Mouse (Mus musculus) T-cell, adult 2 months (primary cell): ENCODE measurements around the gene Cplx1.

ENCODE experiments used
- DNase-seq: peaks from one replicate; pipeline ENCODE4 v3.0.0; 2022; ENCODE audit warnings: low spot score

Gene Cplx1

DNA sequence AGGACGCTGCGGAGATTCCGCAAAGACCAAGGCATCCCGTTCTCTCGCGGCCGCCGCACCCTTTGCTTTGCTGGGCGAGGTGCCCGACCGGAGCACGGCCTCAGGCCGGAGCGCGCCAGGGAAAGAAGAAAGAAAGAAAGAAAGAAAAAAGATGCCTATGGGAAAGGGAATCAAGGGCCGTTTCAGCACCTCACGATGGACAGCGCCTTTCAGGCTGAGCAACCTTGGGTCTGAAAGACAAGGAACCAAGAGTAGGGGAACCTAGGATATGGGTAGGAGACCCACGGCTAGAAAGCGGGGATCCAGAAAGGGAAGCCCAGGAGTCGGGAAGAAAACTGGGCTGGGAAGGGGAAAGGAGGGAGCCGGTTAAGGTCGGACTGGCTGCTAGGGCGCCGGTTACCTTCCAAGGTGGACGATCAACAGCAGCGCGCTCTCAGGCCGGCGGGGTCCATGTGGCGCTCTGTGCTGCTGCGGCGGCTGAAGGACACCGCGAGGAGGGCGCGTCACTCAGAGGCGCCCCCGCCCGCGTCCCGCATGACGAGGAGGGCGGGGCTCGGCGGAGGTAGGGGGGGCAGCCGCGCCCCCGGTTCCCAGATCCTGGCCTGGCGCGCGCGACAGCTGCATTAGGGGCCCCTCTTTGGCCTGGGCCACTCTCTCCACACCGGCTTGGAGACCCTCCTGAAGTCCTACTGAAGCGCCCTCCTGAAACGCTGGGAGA, at the start of gene Cplx1:
Gene Cplx1, minus strand, starts transcription at position 536 of the 718 bp plus-strand sequence.
- DNase-seq, result no peak

DNA sequence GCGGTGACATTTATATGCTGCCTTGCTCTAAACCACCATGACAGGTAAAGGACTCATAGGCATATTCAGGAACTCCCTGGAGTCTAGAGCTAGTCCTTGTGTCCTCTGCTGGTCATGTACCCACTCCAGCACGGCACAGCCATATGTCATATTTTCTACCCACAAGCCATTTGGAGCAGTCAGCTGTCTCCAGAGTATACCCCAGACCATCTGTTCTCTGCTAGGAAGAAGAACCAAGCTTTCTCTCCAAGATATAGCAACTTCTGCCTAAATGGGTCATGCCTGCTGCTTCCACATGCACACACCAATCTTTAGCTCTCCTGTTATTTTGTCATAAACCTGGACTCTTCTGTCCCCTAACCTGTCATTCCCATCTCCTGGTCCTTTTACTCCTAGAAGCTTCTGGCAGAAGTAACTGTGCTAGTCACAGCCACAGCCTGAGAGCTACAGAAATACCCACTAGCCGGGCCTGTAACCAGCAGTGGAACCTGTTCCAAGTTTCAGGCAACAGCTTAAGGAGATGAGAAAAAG, 31.6 kb upstream of the Cplx1 start:
- no peak for DNase-seq

DNA sequence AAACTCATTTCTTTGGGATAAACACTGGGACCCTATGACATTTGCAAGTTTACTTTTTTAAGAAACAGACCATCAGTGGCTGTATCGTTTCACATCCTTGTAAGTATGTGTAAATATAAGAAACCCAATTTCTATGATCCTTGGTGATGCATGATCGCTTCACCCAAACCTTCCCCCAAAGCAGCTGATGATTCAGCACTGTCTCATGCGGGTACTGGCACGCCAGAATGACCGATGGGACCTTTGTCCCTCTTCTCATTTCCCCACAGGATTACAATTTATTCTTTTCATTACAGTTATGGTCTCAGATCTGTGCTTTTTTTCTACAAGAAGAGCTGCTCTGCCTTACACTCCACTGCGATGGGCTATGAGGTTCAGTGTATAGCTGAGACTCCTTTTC, 23.2 kb upstream of the Cplx1 start:
- DNase-seq, result no peak

DNA sequence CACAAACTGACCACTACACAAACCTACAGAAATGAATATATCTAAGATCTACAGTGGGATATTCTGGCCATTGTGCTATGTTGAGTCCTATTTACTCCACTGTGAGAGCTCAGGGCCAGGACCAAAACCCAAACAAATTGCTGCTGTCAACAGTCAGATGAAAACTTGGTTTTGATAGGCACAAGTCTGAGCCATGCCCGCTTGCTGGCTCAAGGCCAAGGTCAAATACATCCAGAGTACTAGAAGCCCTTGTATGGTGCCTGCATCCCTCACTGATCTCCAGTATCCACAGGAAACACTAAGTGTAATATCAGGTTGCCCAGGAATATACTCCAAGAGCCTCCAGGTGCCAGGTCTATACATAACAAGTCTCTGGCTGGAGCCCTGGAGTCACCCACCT, 21.2 kb upstream of the Cplx1 start:
- DNase-seq, result no peak

DNA sequence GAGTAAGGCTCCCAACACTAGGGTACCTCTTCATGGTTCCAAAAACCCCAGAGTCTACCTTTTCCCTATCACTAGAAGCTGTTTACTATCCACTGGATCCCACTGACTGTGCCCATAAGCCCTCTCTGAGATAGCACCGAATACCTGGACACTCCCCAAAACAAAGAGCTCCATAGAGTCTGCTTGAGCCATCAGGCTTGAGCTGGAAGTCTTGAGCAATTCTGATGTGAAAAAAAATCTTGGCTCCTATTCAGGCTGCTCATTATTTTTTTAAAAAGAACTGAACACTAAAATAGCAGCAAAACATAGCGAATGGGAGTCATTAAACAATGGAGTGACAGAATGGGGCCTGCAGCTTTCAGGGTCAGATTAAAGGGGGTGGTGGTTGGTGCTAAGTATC, 17.3 kb upstream of the Cplx1 start:
- DNase-seq, result no peak

DNA sequence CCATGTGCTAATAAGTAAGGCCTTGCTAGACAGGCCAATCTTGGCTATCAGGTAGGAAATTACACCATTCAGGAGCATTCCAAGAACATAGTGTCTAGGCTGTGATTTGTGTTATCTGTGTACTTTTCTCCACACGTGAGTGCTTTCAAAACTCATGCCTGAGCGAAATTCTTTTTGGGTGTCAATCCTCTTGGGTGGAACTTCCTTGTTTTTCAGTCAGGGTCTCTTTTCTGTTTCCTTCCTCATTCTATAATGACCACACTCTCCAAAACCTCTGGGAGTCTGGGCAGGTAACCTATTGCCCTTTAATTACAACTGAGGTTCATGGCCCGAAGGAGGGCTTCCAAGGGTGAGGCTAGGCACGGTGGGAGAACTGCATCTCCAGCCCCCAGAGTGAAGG, 16.7 kb upstream of the Cplx1 start:
- DNase-seq, result no peak

DNA sequence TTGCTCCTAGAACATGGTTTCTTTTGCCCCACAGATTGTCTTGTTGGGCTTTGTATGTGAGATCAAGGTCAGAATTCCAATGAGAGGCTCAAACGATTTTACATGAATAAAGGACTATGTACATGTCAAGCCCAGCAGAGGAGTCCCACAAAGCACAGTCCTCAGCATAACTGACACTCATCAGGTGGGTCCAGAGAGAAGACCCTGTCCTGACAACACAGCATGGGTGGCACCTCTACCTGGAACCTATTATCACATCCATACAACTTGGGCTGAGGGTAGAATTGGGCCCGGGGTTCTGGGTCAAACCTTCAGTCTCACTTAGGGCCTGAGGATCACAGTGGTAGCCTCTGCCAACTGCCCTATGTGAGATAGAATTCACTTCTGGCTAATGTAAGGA, 15.6 kb upstream of the Cplx1 start:
- DNase-seq, result no peak

DNA sequence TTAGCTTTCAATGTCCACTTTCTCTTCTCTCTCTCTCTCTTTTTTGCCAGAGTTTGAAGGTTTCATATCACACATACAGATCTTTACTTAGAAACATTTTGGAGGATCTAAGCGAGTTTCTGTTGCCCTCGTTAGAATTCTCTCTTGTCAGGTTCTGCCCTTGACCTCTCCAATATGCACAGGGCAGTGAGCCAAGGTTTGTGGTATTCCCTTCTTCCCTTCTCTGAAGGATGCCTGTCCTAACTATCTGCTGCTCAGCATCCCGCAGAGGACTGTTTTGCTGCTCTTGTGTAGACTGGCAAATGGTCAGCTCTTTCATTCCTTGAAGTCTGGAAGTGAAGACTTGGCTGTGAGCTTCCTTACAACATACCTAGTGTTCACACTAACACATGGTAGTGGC, 14.5 kb upstream of the Cplx1 start:
- no peak for DNase-seq

DNA sequence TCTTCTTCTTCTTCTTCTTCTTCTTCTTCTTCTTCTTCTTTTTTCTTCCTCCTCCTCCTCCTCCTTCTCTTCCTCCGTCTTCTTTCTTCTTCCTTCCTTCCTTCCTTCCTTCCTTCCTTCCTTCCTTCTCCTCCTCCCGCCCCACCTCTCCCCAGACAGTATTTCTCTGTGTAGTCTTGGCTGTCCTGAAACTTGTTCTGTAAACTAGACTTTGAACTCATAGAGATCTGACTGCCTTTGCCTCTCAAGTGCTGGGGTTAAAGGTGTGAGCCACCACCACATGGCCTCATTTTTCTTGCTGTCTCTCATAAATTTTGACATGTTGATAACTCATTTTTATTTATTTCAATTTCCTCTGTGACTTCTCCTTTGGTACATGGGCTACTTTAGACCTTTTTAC, 12.7 kb upstream of the Cplx1 start:
- DNase-seq, result no peak

DNA sequence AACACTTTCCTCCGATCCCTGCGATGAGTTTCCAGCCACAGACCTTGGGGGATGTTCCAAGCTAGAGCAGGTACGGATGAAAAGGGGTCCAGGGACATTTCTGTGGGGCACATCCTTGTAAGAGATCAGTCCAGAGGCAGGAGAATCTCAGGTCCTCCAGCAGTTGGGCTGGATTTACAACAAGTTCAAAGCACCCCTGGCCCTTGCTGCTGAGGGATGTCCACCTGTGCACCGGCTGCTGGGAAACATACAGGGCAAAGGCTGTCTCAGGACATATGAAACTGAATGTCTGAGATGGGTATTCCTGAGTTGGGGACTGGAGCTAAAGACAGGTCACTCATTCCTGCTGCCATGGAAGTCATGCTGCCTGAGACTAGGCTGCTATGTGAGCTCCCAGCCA, 7.2 kb upstream of the Cplx1 start:
- no peak for DNase-seq

DNA sequence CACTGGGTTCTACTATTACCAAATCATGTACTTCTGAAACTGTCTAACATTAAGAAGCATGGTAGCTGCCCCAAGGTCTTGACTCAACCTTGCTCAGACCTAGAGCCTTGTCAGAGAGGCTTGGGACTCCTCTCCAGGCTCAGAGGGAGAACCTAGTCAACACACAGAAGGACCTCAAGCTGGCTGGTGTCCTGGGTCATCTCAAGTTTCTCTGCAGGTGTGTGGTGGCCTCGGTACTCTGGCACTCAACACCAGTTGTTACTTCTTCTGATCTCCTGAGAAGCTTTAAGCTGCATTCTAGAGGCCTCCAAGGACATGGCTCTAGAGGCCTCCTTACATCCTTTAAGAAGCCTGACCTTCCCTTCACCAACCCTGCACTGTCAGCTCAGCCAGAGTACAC, 4.2 kb upstream of the Cplx1 start:
- no peak for DNase-seq

DNA sequence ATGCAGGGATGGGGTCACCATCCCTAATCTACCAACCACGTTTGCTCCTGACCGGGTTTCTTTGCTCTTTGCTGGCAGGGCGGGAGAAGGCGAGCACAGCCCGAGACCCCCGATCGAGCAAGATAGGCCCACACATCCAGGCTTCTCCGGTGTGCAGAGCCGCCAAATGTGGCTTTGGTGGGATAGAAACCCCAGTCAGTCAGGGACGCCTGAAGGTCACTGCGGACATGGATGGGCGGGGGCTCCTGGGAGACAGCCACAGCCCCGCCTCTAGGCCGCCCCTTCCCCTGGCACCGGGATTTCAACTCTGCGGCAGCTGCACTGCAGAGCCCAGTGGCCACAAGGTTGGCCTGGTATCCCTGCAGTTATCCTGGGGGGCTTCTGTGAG, 377 bp upstream of the Cplx1 start:
- DNase-seq, result no peak

DNA sequence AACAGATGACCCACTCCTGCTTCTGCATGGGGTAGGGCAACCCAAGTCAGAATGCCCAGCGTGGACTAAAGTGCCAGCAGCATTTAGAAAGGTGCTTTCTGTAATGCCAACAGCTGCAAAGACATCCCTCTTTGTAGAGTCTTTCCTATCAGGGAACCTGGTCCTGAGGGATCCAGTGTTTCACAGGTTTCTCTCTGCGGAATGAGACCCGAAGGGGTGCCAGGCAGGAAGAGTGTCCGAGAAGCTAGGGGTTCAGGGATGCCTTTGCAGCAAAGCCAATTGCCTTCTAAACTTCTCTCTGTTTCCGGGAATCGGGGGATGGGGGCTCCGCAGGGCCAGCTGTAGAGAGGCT, 711 bp downstream of the Cplx1 start:
- DNase-seq, result no peak

DNA sequence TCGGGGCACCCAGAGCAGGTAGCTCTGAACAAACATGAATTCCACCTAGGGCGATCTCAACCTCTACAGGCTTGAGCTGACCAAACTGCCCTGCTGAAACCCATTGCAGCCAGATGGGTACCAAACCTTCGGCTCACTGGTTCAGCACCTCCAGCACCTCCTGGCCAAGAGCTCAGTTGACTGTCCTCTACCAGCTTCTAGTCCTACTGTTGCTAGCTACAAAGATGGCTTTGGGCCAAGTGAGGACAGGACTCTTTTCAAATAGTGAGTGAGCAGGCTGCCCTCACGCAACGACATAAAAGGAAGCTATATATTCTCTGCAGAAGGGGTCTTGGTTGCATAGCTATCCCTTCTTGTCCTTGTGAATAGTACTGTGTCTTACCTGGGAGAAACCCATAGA, 2.2 kb downstream of the Cplx1 start:
- DNase-seq, result no peak

DNA sequence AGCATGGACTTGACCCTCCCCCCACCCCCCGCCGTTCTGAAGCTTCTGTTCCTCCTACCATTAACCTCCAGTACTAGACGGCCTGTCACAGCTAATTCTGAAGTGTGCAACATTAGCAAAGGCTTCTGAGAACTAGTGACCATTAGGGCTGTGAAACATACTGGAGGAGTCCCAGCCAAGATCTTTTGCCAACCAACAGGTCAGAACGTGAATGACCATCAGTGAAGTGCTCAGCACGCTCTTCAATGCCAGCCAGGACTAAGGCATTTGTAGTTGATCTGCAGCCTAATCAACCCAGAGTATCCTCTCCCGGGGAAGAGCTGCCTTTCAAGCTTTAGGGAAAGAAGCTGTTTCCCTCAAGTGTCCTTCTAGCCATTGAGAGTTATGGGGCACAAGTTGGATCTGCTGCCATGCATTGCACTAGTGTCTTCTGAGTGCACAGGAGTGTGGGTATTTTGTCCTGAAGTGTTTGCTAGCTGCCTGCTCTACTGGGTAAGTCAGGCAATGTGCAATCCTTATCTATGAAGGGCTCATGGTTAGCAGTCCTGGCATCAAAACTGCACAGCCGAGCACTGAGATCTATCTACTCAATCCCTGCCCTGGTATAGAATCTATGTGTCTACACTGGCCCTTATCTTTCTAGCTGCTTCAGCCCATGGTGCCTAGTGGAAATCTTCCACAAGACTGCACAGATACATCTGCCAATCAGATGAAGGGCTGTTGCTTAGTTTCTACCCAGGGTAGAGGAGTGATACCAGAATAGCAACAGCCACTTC, 6.1 kb downstream of the Cplx1 start:
- no peak for DNase-seq

DNA sequence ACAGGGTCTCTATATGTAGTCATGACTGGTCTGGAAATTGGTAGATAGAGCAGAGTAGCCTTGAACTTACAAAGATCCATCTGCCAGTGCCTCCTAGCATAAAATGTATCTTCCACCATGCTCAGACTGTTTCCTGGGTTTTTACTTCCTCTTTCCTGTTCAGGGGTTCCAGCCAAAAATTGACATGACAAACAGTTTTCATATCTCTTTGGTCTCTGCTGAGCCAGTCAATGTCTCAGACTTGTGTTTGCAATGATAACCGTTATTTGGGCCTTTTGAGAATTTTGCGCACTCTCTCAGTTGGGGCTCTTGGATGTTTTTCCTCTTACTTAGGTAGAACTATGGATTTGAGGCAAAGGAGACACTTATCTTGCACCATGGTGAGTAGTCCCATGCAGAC, 15.6 kb downstream of the Cplx1 start:
- no peak for DNase-seq

DNA sequence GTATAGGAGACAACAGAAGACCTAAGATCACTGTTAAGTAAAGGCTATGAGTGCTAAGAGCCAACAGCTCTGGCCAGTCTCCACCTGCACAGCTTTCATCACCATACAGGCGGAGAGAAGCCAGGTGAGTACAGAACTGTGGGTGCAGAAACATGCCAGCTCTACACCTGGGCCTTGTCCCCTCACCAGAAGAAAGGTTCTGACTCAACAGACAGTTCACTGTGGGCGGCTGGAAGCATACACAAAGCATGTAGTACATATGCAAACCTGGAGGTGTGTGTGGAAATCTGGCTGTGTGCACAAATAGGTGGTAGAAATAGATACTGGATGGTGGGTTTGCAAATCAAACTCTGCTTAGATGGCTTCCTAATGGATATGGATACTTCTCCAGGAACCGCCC, 27.2 kb downstream of the Cplx1 start:
- DNase-seq, result no peak

DNA sequence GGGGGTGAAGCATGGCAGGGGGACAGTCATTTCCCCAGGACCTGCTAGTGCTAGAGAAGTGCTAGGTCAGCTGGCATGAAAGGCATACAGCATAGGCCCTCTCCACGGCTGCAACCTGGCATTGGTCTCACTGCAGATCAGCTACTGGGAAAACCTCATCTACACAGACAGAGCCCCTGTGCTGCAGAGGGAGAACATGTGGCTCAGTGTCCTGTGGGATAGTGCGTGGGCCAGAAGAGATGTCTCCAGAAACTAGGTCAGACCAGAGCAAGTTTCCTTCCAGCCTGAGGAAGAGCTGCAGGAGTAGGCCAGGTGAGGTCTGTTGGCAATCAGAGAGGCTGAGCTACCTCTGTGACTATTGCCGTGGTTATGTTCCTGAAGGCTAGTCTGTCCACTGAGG, 27.9 kb downstream of the Cplx1 start:
- DNase-seq, result no peak

DNA sequence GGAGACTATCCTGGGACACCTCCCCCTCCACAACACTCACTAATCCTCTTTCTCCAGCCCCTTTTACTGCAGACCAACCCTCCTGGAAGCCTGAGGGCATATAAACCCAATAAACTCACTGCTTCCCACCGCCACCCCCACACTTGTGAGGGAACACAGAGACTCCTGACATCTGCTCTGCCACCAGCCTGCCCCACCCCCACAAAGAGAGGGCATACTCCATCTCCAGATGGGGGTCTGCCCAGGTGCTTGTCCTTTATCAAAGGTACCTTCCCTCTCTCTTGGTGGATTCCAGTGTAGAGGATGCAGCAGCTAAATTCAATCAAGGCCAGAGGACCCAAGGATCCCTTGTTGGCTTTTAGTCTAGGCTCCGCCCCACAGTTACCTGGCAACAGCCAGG, 28.8 kb downstream of the Cplx1 start:
- DNase-seq, result no peak

DNA sequence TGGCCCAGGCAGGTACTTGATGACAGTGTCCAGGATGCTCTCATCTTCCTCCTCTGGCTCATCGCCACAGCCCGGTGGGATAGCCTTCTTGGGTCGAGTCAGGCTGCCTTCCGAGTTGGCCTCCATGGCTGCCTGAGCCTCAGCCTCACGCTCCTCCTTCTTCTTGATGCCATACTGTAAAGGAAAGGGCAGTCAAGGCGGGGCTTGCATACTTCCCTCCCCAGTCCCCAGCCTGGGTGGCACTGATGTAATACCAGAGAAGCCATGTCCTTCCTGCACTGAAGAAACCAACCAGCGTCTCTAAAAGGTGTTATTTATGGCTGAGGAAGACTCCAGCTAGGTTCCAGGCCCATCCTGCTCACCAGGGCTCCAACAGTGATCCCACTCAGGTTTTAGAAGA, 29.7 kb downstream of the Cplx1 start:
- DNase-seq, result no peak

DNA sequence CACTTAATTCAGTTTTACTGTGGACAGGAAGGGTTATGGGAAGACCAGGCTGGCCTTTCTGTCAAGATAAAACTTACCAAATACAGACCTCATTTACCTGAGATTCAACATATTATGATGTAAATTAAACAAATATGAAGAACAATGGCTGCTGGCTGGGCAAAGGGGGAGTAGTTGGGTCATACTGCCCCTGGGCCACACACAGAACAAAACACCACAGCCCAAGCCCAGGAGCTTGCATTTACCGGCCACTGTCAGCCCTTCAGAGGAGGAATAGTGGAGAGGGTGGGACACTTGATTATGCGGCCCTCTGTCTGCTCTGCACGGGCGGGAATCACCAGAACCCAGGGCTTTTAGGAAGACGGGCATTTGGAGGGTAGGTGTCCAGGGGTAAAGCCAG, 30.9 kb downstream of the Cplx1 start:
- no peak for DNase-seq

DNA sequence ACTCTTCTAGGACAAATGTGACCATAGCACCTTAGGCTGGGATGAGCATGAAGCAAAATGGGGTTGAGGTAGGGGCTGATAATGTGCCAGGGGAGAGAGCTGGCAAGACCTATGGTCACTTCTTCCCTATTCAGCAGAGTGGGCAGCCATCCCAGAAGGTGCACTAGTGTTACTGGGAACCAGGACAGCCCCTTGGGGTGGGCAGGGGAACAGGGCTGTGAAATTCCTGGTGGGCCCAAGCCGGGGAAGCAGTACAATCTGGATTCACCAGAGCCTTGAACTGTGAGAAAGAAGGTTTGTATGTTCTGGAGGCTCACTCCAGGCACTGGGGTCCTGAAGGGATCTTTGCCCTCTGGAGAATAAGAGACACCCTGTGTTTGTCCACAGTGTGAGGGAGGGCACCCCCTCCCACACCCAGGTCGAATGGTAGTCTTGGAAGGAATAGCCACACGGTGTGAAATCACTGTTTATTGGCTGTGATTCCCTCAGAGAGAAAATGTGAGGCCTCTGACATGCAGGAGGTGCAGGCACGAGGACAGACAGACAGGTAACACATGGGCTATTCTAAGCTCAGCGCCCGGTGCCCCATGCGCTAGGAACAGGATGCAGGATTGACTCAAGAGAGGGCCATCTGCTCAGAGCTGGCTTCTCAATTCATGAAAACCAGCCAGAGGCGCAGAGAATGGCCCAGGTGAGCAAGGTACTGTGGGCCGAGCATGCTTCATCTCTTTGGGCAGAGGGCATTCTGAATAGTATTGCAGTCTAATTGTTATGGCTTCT, 31.5 kb downstream of the Cplx1 start:
- DNase-seq, result no peak

DNA sequence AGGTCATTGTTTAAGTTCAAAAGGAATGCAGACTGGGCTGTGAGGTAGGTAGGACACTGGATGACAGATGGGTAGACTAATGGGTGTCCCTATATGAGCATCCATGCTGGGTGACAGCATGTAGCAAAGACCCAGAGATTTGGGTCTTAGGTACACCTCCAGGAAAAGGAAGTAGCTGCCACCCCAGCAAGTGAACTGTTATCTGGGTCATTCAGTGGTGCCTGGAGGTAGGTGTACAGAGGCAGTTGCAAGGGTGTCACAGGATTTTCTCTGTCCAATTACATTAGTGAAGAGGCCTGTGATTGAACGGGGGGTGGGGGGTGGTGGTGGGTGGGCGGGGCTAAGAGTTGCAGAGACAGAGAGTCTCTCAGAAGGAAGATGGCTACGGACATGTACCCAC, 33.2 kb downstream of the Cplx1 start:
- no peak for DNase-seq
